Mouse (Mus musculus): Measurements from ENCODE around the gene Tmem135. TPM values are rescaled to one million over a fixed set of nuclear protein-coding genes. Genes with fewer than 3 reads are reported as not detected.
"Not testable (repeated sequence)": the region's sequence is repeated elsewhere in the genome, so short reads cannot be mapped to it uniquely, and the experiment has no call there.

The Tmem135 gene
- polyA plus RNA-seq, 1 experiment, result 53.6 TPM

- Histone ChIP-seq H3K4me3 (ENCODE audit: insufficient read depth, low read depth, low read length) (no peak overlapping the region), H3K27ac (ENCODE audit: insufficient read depth, low read depth, low read length) (no peak overlapping the region), H3K27me3 (replicated peaks; ENCODE audit: control insufficient read depth, insufficient read depth, low read length) (no peaks in the 10 kb centered on the region), H3K4me1 (ENCODE audit: control insufficient read depth, insufficient read depth, low read length) (no peaks in the 10 kb centered on the region), H3K36me3 (ENCODE audit: control insufficient read depth, insufficient read depth, low read length) (no peaks in the 10 kb centered on the region)
- TF ChIP-seq POLR2A (IDR thresholded peaks at IDR 0.05; ENCODE audit: low read depth, low read length), result no peak
- TF ChIP-seq CTCF (conservative IDR thresholded peaks at IDR 0.05; ENCODE audit: insufficient read depth, insufficient read length, low read depth, low read length), result no peak
- peak; percentile 42 for DNase-seq
- WGBS, result 62% methylated on average over 7 of the region's 7 CpGs
These were observed 121.4 kb downstream of the Tmem135 start for GRCm38 (mm10) chr7:89282664-89283063.

- not testable (repeated sequence) for H3K4me1 ChIP-seq (ENCODE audit: control insufficient read depth, insufficient read depth, low read length); H3K27me3 ChIP-seq (replicated peaks; ENCODE audit: control insufficient read depth, insufficient read depth, low read length); DNase-seq; H3K27ac ChIP-seq (ENCODE audit: insufficient read depth, low read depth, low read length); H3K4me3 ChIP-seq (ENCODE audit: insufficient read depth, low read depth, low read length); H3K36me3 ChIP-seq (ENCODE audit: control insufficient read depth, insufficient read depth, low read length)
These were observed 133.6 kb downstream of the Tmem135 start for GRCm38 (mm10) chr7:89270438-89270837.

- Histone ChIP-seq H3K27ac (ENCODE audit: insufficient read depth, low read depth, low read length) (no peak overlapping the region), H3K36me3 (ENCODE audit: control insufficient read depth, insufficient read depth, low read length) (no peaks in the 10 kb centered on the region), H3K4me3 (ENCODE audit: insufficient read depth, low read depth, low read length) (no peak overlapping the region), H3K27me3 (replicated peaks; ENCODE audit: control insufficient read depth, insufficient read depth, low read length) (no peaks in the 10 kb centered on the region), H3K4me1 (ENCODE audit: control insufficient read depth, insufficient read depth, low read length) (0 out of 2 replicates have a peak, but pooled peaks cover 3% of the 10 kb centered on the region)
- no peak for TF ChIP-seq CTCF (conservative IDR thresholded peaks at IDR 0.05; ENCODE audit: insufficient read depth, insufficient read length, low read depth, low read length)
- TF ChIP-seq POLR2A (IDR thresholded peaks at IDR 0.05; ENCODE audit: low read depth, low read length), result no peak
- no peak for DNase-seq
- WGBS, result 85% methylated on average over 6 of the region's 6 CpGs
These were observed 134.2 kb downstream of the Tmem135 start for GRCm38 (mm10) chr7:89269826-89270225.

- no peaks in the 10 kb centered on the region for H3K27me3 ChIP-seq (replicated peaks; ENCODE audit: control insufficient read depth, insufficient read depth, low read length)
- no peak for TF ChIP-seq CTCF (conservative IDR thresholded peaks at IDR 0.05; ENCODE audit: insufficient read depth, insufficient read length, low read depth, low read length)
- TF ChIP-seq POLR2A (IDR thresholded peaks at IDR 0.05; ENCODE audit: low read depth, low read length), result no peak
- no peak overlapping the region for H3K4me3 ChIP-seq (ENCODE audit: insufficient read depth, low read depth, low read length)
- H3K4me1 ChIP-seq (ENCODE audit: control insufficient read depth, insufficient read depth, low read length), result 0 out of 2 replicates have a peak, but pooled peaks cover 3% of the 10 kb centered on the region
- 66% methylated on average over 1 of the region's 1 CpGs for WGBS
- DNase-seq, result no peak
- no peaks in the 10 kb centered on the region for H3K36me3 ChIP-seq (ENCODE audit: control insufficient read depth, insufficient read depth, low read length)
- H3K27ac ChIP-seq (ENCODE audit: insufficient read depth, low read depth, low read length), result no peak overlapping the region
These were observed 136.5 kb downstream of the Tmem135 start for GRCm38 (mm10) chr7:89267542-89267941.

- no peak for DNase-seq
- 0 out of 2 replicates have a peak, but pooled peaks cover 3% of the 10 kb centered on the region for H3K4me1 ChIP-seq (ENCODE audit: control insufficient read depth, insufficient read depth, low read length)
- no peaks in the 10 kb centered on the region for H3K27me3 ChIP-seq (replicated peaks; ENCODE audit: control insufficient read depth, insufficient read depth, low read length)
- WGBS, result 76% methylated on average over 7 of the region's 7 CpGs
- no peak overlapping the region for H3K4me3 ChIP-seq (ENCODE audit: insufficient read depth, low read depth, low read length)
- H3K36me3 ChIP-seq (ENCODE audit: control insufficient read depth, insufficient read depth, low read length), result no peaks in the 10 kb centered on the region
- H3K27ac ChIP-seq (ENCODE audit: insufficient read depth, low read depth, low read length), result no peak overlapping the region; the same call in 1 of the 2 replicates
- TF ChIP-seq POLR2A (IDR thresholded peaks at IDR 0.05; ENCODE audit: low read depth, low read length) (no peak), CTCF (conservative IDR thresholded peaks at IDR 0.05; ENCODE audit: insufficient read depth, insufficient read length, low read depth, low read length) (no peak)
These were observed 137.8 kb downstream of the Tmem135 start for GRCm38 (mm10) chr7:89266017-89266760.

- TF ChIP-seq CTCF (conservative IDR thresholded peaks at IDR 0.05; ENCODE audit: insufficient read depth, insufficient read length, low read depth, low read length), result no peak
- no peak for TF ChIP-seq POLR2A (IDR thresholded peaks at IDR 0.05; ENCODE audit: low read depth, low read length)
- no peak overlapping the region for H3K27ac ChIP-seq (ENCODE audit: insufficient read depth, low read depth, low read length)
- no peak for DNase-seq
These were observed 143.1 kb downstream of the Tmem135 start for GRCm38 (mm10) chr7:89260966-89261365.

GRCm38 (mm10) chr7:89258832-89259231 is 145.2 kb downstream of the Tmem135 start:
- no peak for TF ChIP-seq POLR2A (IDR thresholded peaks at IDR 0.05; ENCODE audit: low read depth, low read length)
- TF ChIP-seq CTCF (conservative IDR thresholded peaks at IDR 0.05; ENCODE audit: insufficient read depth, insufficient read length, low read depth, low read length), result no peak
- H3K36me3 ChIP-seq (ENCODE audit: control insufficient read depth, insufficient read depth, low read length), result no peaks in the 10 kb centered on the region
- no peak for DNase-seq
- H3K27me3 ChIP-seq (replicated peaks; ENCODE audit: control insufficient read depth, insufficient read depth, low read length), result no peaks in the 10 kb centered on the region
- H3K4me3 ChIP-seq (ENCODE audit: insufficient read depth, low read depth, low read length), result no peak overlapping the region
- no peak overlapping the region for H3K27ac ChIP-seq (ENCODE audit: insufficient read depth, low read depth, low read length)
- H3K4me1 ChIP-seq (ENCODE audit: control insufficient read depth, insufficient read depth, low read length), result no peaks in the 10 kb centered on the region
- 67% methylated on average over 2 of the region's 2 CpGs for WGBS

More at GRCm38 (mm10) chr7:89260966-89261365, 143.1 kb downstream of the Tmem135 start:
- Histone ChIP-seq H3K4me3 (ENCODE audit: insufficient read depth, low read depth, low read length) (no peak overlapping the region), H3K36me3 (ENCODE audit: control insufficient read depth, insufficient read depth, low read length) (no peaks in the 10 kb centered on the region), H3K27me3 (replicated peaks; ENCODE audit: control insufficient read depth, insufficient read depth, low read length) (no peaks in the 10 kb centered on the region), H3K4me1 (ENCODE audit: control insufficient read depth, insufficient read depth, low read length) (0 out of 2 replicates have a peak, but pooled peaks cover 3% of the 10 kb centered on the region)
